Mouse (Mus musculus): Measurements from ENCODE around the gene Rps23. TPM values are rescaled to one million over a fixed set of nuclear protein-coding genes. Genes with fewer than 3 reads are reported as not detected.
"Not testable (repeated sequence)": the region's sequence is repeated elsewhere in the genome, so short reads cannot be mapped to it uniquely, and the experiment has no call there.

Rps23 gene
- total RNA-seq, 2 experiments from 2014 or later, result 256 TPM

- DNase-seq, result no peak
- intact Hi-C loops (cut with DNase I; ENCODE audit: low total_unique reads), result no loop called here
Observed at GRCm38 (mm10) chr13:90926938-90927633, 4.3 kb downstream of the Rps23 start.

- intact Hi-C loops (cut with DNase I; ENCODE audit: low total_unique reads); DNase-seq: not testable (repeated sequence)
Observed at GRCm38 (mm10) chr13:90928266-90928665, 5.5 kb downstream of the Rps23 start.

- DNase-seq, result peak; percentile 62
- intact Hi-C loops (cut with DNase I; ENCODE audit: low total_unique reads), result no loop called here
Observed at GRCm38 (mm10) chr13:90929847-90930246, 7.1 kb downstream of the Rps23 start.

- peak; percentile 20 for DNase-seq
- intact Hi-C loops (cut with DNase I; ENCODE audit: low total_unique reads), result no loop called here
Observed at GRCm38 (mm10) chr13:90933256-90933655, 10.5 kb downstream of the Rps23 start.

GRCm38 (mm10) chr13:90935852-90936251, 13.1 kb downstream of the Rps23 start:
- DNase-seq, result no peak
- intact Hi-C loops (cut with DNase I; ENCODE audit: low total_unique reads), result no loop called here

- intact Hi-C loops (cut with DNase I; ENCODE audit: low total_unique reads), result no loop called here
- no peak for DNase-seq
Observed at GRCm38 (mm10) chr13:90939192-90939591, 16.4 kb downstream of the Rps23 start.

- no peak for DNase-seq
- intact Hi-C loops (cut with DNase I; ENCODE audit: low total_unique reads), result no loop called here
Observed at GRCm38 (mm10) chr13:90939600-90939999, 16.8 kb downstream of the Rps23 start.

- no peak for DNase-seq
- intact Hi-C loops (cut with DNase I; ENCODE audit: low total_unique reads), result no loop called here
Observed at GRCm38 (mm10) chr13:90958894-90959293, 36.1 kb downstream of the Rps23 start.

- no peak for DNase-seq
- intact Hi-C loops (cut with DNase I; ENCODE audit: low total_unique reads), result loop anchor here (10.0 kb wide), 1 partner anchor 684 kb away; no protein-coding TSS in a partner anchor
Observed at GRCm38 (mm10) chr13:90960591-90960990, 37.8 kb downstream of the Rps23 start.

GRCm38 (mm10) chr13:90962836-90963760, 40.3 kb downstream of the Rps23 start:
- no peak for DNase-seq
- intact Hi-C loops (cut with DNase I; ENCODE audit: low total_unique reads), result loop anchor here (10.0 kb wide), 1 partner anchor 682 kb away; no protein-coding TSS in a partner anchor

GRCm38 (mm10) chr13:90964511-90964910, 41.8 kb downstream of the Rps23 start:
- DNase-seq, result no peak
- intact Hi-C loops (cut with DNase I; ENCODE audit: low total_unique reads), result loop anchor here (10.0 kb wide), 1 partner anchor 680 kb away; no protein-coding TSS in a partner anchor

- no peak for DNase-seq
- intact Hi-C loops (cut with DNase I; ENCODE audit: low total_unique reads), result loop anchor here (5.0 to 10.0 kb wide), 2 partner anchors 126 to 679 kb away; no protein-coding TSS in a partner anchor
Observed at GRCm38 (mm10) chr13:90965996-90966395, 43.2 kb downstream of the Rps23 start.

GRCm38 (mm10) chr13:90967422-90967821, 44.7 kb downstream of the Rps23 start:
- intact Hi-C loops (cut with DNase I; ENCODE audit: low total_unique reads), result loop anchor here (5.0 to 10.0 kb wide), 2 partner anchors 125 to 677 kb away; no protein-coding TSS in a partner anchor
- DNase-seq, result peak; percentile 81

- DNase-seq, result no peak
- intact Hi-C loops (cut with DNase I; ENCODE audit: low total_unique reads), result loop anchor here (5.0 to 10.0 kb wide), 2 partner anchors 123 to 676 kb away; no protein-coding TSS in a partner anchor
Observed at GRCm38 (mm10) chr13:90968940-90969339, 46.2 kb downstream of the Rps23 start.

- intact Hi-C loops (cut with DNase I; ENCODE audit: low total_unique reads), result no loop called here
- no peak for DNase-seq
Observed at GRCm38 (mm10) chr13:90970259-90971017, 47.7 kb downstream of the Rps23 start.

- intact Hi-C loops (cut with DNase I; ENCODE audit: low total_unique reads), result no loop called here
- no peak for DNase-seq
Observed at GRCm38 (mm10) chr13:90973409-90973808, 50.7 kb downstream of the Rps23 start.
